In genomic region chr19:33223276-33223675, GRCm38 (mm10) we compare ENCODE assay signal across 9 mouse cellular contexts.
A peak's percentile ranks its signal among the peaks of the same experiment; 100 is the strongest.
DNase-seq lines count a peak whose midpoint lies in the region; ATAC-seq and TF ChIP-seq lines count a peak whose summit lies in the region.
"Had no signal": no experiment of that assay in that cellular context is flagged by ENCODE, and none has a peak within 500 bp of the region (broad histone marks: within the 10 kb centered on the region; RNA-seq: fewer than 3 reads in every experiment).

No protein-coding gene starts in this region.

- no peak for ATAC-seq in midbrain, postnatal 0 days (ENCODE audit: low FRiP score)
- no peak for ATAC-seq in forebrain, postnatal 0 days
- ATAC-seq in hindbrain, embryonic 13.5 days (ENCODE audit: low FRiP score): no peak

- peaks cover 29% of the 10 kb centered on the region; the same call in 1 of the 2 replicates for H3K4me1 ChIP-seq in spleen, adult 2 months (ENCODE audit: control insufficient read depth, insufficient read depth, insufficient read length)
- H3K4me1 ChIP-seq in midbrain, postnatal 0 days (ENCODE audit: insufficient read depth, low read length): peaks cover 9% of the 10 kb centered on the region
- peaks cover 3% of the 10 kb centered on the region for H3K4me1 ChIP-seq in forebrain, postnatal 0 days (ENCODE audit: insufficient read depth)
- H3K4me1 ChIP-seq in hindbrain, embryonic 13.5 days (replicated peaks): peaks cover 19% of the 10 kb centered on the region

- no peak overlapping the region for H3K9ac ChIP-seq in midbrain, postnatal 0 days (replicated peaks; ENCODE audit: low read length, poor library complexity, severe bottlenecking)
- no peak overlapping the region for H3K9ac ChIP-seq in forebrain, postnatal 0 days
- no peak overlapping the region for H3K9ac ChIP-seq in hindbrain, embryonic 13.5 days
- H3K9ac ChIP-seq: liver, embryonic 15.5 days had no signal

- 31% methylated on average over 6 of the region's 6 CpGs for WGBS in spleen, adult 2 months
- 27% methylated on average over 6 of the region's 6 CpGs for WGBS in midbrain, postnatal 0 days
- 50% methylated on average over 6 of the region's 6 CpGs for WGBS in forebrain, postnatal 0 days
- WGBS in hindbrain, embryonic 13.5 days: 65% methylated on average over 6 of the region's 6 CpGs

- H3K9me3 ChIP-seq in midbrain, postnatal 0 days (ENCODE audit: low read length): no peaks in the 10 kb centered on the region
- no peaks in the 10 kb centered on the region for H3K9me3 ChIP-seq in forebrain, postnatal 0 days (ENCODE audit: low read length)
- H3K9me3 ChIP-seq in hindbrain, embryonic 13.5 days: no peaks in the 10 kb centered on the region
- H3K9me3 ChIP-seq: liver, embryonic 15.5 days had no signal

- TF ChIP-seq CTCF in spleen, adult 2 months (IDR thresholded peaks at IDR 0.05; ENCODE audit: extremely low read depth, insufficient read depth, insufficient read length, insufficient replicate concordance): no peak
- no peak for TF ChIP-seq CTCF in brain, embryonic 14.5 days (IDR thresholded peaks at IDR 0.05; ENCODE audit: borderline replicate concordance, extremely low read depth, insufficient read depth, insufficient read length)
- TF ChIP-seq CTCF in midbrain, postnatal 0 days (IDR thresholded peaks at IDR 0.05): peak; percentile 36; the same call in 1 of the 2 replicates
- TF ChIP-seq CTCF in forebrain, postnatal 0 days (IDR thresholded peaks at IDR 0.05; ENCODE audit: low read depth): no peak

- no peaks in the 10 kb centered on the region for H3K36me3 ChIP-seq in spleen, adult 2 months (ENCODE audit: control insufficient read depth, insufficient read depth, low read length)
- H3K36me3 ChIP-seq in midbrain, postnatal 0 days (ENCODE audit: insufficient read depth, low read length): no peaks in the 10 kb centered on the region
- H3K36me3 ChIP-seq in forebrain, postnatal 0 days (ENCODE audit: insufficient read depth): no peaks in the 10 kb centered on the region
- no peaks in the 10 kb centered on the region for H3K36me3 ChIP-seq in hindbrain, embryonic 13.5 days
- H3K36me3 ChIP-seq: liver, embryonic 15.5 days had no signal

- peak overlapping the region; percentile 77 for H3K27ac ChIP-seq in spleen, adult 2 months (ENCODE audit: insufficient read depth, low read length)
- H3K27ac ChIP-seq in midbrain, postnatal 0 days (ENCODE audit: low read depth, low read length): peak overlapping the region; percentile 44
- H3K27ac ChIP-seq in forebrain, postnatal 0 days (ENCODE audit: low read depth, low read length): no peak overlapping the region
- H3K27ac ChIP-seq in hindbrain, embryonic 13.5 days: no peak overlapping the region

- no peak for TF ChIP-seq POLR2A in spleen, adult 2 months (IDR thresholded peaks at IDR 0.05; ENCODE audit: low read depth, low read length)
- TF ChIP-seq POLR2A in brain, embryonic 14.5 days (IDR thresholded peaks at IDR 0.05; ENCODE audit: borderline replicate concordance, extremely low read depth, insufficient read depth, insufficient read length, poor library complexity, severe bottlenecking): no peak

- no peak overlapping the region for H3K4me3 ChIP-seq in spleen, adult 2 months (ENCODE audit: extremely low read depth, insufficient read depth, insufficient read length)
- H3K4me3 ChIP-seq in midbrain, postnatal 0 days (ENCODE audit: low read depth, low read length): no peak overlapping the region
- H3K4me3 ChIP-seq in forebrain, postnatal 0 days (ENCODE audit: low read depth, low read length): no peak overlapping the region
- no peak overlapping the region for H3K4me3 ChIP-seq in hindbrain, embryonic 13.5 days
- H3K4me3 ChIP-seq: liver, embryonic 15.5 days had no signal

- peak in 1 of 2 experiments; percentile 14 for DNase-seq in spleen, adult 2 months (ENCODE audit: low read depth in 1 of 2, low spot score in 2 of 2)
- no peak for DNase-seq in spleen, postnatal 10 days (ENCODE audit: low spot score in 2 of 2)
- DNase-seq in brain, embryonic 14.5 days (ENCODE audit: low read depth): peak; percentile 61
- peak; percentile 82 for DNase-seq in kidney, adult 18-20 months
- DNase-seq in midbrain, postnatal 0 days (ENCODE audit: low spot score): peak; percentile 37
- no peak for DNase-seq in forebrain, postnatal 0 days
- DNase-seq in layer of hippocampus, adult 9-11 months: no peak

- H3K4me2 ChIP-seq in midbrain, postnatal 0 days (ENCODE audit: low read depth, low read length, poor library complexity, severe bottlenecking): no peak overlapping the region
- no peak overlapping the region for H3K4me2 ChIP-seq in forebrain, postnatal 0 days (ENCODE audit: low read depth)
- H3K4me2 ChIP-seq in hindbrain, embryonic 13.5 days: no peak overlapping the region

- H3K27me3 ChIP-seq in spleen, adult 2 months (ENCODE audit: control insufficient read depth, insufficient read depth, low read length): no peaks in the 10 kb centered on the region
- H3K27me3 ChIP-seq in midbrain, postnatal 0 days (ENCODE audit: insufficient read depth, low read length): no peaks in the 10 kb centered on the region
- H3K27me3 ChIP-seq in forebrain, postnatal 0 days (ENCODE audit: insufficient read depth, low read length): no peaks in the 10 kb centered on the region
- H3K27me3 ChIP-seq in hindbrain, embryonic 13.5 days: 0 out of 2 replicates have a peak, but pooled peaks cover 2% of the 10 kb centered on the region
- H3K27me3 ChIP-seq: liver, embryonic 15.5 days had no signal

Comparison
In these comparisons a context has a peak if more than half of its experiments do, and no peak if none do; other contexts are left out.
1. DNase-seq: peak in brain, embryonic 14.5 days (single experiment), kidney, adult 18-20 months (single experiment) and midbrain, postnatal 0 days (single experiment); none in spleen, postnatal 10 days (0 of 2), forebrain, postnatal 0 days (single experiment) and layer of hippocampus, adult 9-11 months (single experiment).
2. H3K27ac ChIP-seq: peak in spleen, adult 2 months (single experiment) and midbrain, postnatal 0 days (single experiment); none in forebrain, postnatal 0 days (single experiment) and hindbrain, embryonic 13.5 days (single experiment).